Mouse (Mus musculus) hindlimb bud, embryonic 11.5 days (tissue): Measurements from ENCODE around the gene Mmachc.

ENCODE experiments used
- DNase-seq: peaks from one replicate; pipeline ENCODE4 v3.0.0-alpha.2; 2012; ENCODE audit warnings: low read depth, low spot score; ENCODE audit errors: extremely low spot score

Gene Mmachc

DNA sequence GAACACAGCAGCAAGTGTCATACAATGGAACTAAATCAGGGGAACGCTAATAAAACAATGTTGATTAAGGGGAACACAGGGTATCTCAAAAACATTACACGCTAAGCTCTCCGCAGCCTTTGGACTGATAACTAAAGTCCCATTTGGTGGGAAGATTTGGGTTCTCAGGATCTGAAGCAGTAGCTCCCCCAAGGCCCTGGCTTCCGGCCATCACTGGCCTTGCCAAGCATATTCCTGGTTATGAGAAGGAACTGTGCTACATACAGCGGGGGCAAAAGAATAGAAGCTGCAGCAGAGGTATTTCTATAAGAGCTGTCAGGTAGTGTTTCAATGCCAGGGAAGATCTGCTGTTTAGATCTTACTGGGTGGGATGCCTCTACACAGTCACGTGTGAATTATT is 55.0 kb downstream of the Mmachc start:
- no peak for DNase-seq
